Mouse (Mus musculus): Measurements from ENCODE around the gene Nck1. TPM values are rescaled to one million over a fixed set of nuclear protein-coding genes. Genes with fewer than 3 reads are reported as not detected.

Nck1 gene
- total and polyA plus RNA-seq, 3 experiments: 16.7 to 27.4 (median 25.2) TPM

DNA sequence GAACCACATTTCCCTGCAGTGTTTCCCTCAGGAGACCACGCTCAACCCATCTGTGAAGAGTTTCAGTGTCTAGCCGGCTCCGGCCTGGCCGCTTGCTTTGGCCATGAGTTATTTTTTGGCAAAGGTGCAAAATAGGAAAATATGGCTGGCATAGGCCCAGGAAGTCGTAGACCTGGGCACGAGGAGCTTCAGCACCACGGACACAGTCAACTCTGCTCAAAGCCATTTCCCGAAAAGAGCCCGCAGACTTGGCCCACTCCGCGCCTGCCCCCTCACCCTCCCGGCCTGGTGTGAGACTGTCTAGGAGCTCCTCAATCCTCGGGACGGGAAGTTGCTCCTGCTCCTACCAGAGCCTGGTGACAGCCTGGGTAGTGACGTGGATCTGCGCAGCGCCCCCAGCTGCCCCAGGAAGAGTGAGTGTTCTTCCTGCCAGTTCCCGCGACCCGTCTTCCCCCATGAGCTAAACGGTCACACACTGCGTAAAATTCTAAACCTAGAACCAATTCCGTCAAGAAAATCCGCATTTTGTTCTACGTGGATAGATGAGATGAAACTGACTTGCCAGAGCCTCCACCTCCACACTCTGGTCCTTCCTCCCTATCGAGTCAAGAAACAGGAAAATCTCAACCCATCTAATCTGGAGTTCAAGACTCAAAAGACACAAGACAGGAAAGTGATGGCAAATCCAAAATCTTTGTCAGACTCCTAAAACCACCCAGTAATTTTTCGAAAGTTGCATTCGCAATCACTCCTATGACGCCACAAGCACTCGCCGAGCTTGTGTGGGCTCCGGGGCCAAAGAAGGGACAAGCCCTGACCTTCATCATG lies 24.1 kb upstream of the Nck1 start:
- Histone ChIP-seq H3K9ac (ENCODE audit: insufficient read depth, low read depth) (no peak overlapping the region), H3K36me3 (replicated peaks in 1 of 2; ENCODE audit: control insufficient read depth in 1 of 2, insufficient read depth in 1 of 2, low read length in 1 of 2) (no peaks in the 10 kb centered on the region), H3K27me3 (replicated peaks) (no peaks in the 10 kb centered on the region), H3K4me2 (ENCODE audit: insufficient read depth, low read depth, poor library complexity, severe bottlenecking) (no peak overlapping the region), H3K9me3 (replicated peaks; ENCODE audit: low read length) (peaks cover 5% of the 10 kb centered on the region), H3K79me2 (replicated peaks; ENCODE audit: control insufficient read depth, extremely low read depth, insufficient read depth, poor library complexity, severe bottlenecking) (no peaks in the 10 kb centered on the region), H3K27ac (ENCODE audit: insufficient read depth, low read depth) (no peak overlapping the region), H3K4me3 (replicated peaks in 1 of 3; ENCODE audit: low read depth in 2 of 3, low read length in 2 of 3, poor library complexity in 1 of 3) (no peak overlapping the region), H3K4me1 (ENCODE audit: control insufficient read depth in 1 of 2, insufficient read depth in 2 of 2) (no peaks in the 10 kb centered on the region)
- in situ Hi-C loops (cut with MboI; ENCODE audit: low pct_ligation_motif_present, low pct_unique_long_range_greater_than_20kb, low sequenced_read_pairs): no loop called here
- DNase-seq (ENCODE audit: extremely low read depth): no peak
- TF ChIP-seq SMC3 (IDR thresholded peaks at IDR 0.05; ENCODE audit: low read depth, low read length): no peak
- TF ChIP-seq USF1 (IDR thresholded peaks at IDR 0.05; ENCODE audit: low read depth, low read length): no peak
- no peak for TF ChIP-seq USF2 (conservative IDR thresholded peaks at IDR 0.05; ENCODE audit: low read depth, low read length)
- no peak for TF ChIP-seq MEF2A (IDR thresholded peaks at IDR 0.05; ENCODE audit: borderline replicate concordance, low read depth, low read length)
- no peak for TF ChIP-seq BHLHE40 (IDR thresholded peaks at IDR 0.05; ENCODE audit: low read depth, low read length)
- TF ChIP-seq RAD21 (IDR thresholded peaks at IDR 0.05; ENCODE audit: low read depth, low read length): no peak
- TF ChIP-seq JUND (conservative IDR thresholded peaks at IDR 0.05; ENCODE audit: low read depth, low read length): no peak
- TF ChIP-seq RCOR1 (conservative IDR thresholded peaks at IDR 0.05; ENCODE audit: low read depth, low read length): no peak
- TF ChIP-seq ZNF384 (IDR thresholded peaks at IDR 0.05; ENCODE audit: low read depth, low read length): no peak
- TF ChIP-seq ZC3H11A (IDR thresholded peaks at IDR 0.05; ENCODE audit: low read depth, low read length): no peak
- TF ChIP-seq TCF12 (IDR thresholded peaks at IDR 0.05; ENCODE audit: low read depth, low read length): no peak
- TF ChIP-seq ZKSCAN1 (IDR thresholded peaks at IDR 0.05; ENCODE audit: borderline replicate concordance, low read depth, low read length): no peak
- TF ChIP-seq CHD1 (IDR thresholded peaks at IDR 0.05; ENCODE audit: low read depth, low read length): no peak
- no peak for TF ChIP-seq MAFK (IDR thresholded peaks at IDR 0.05; ENCODE audit: insufficient replicate concordance, low read length)
- TF ChIP-seq MAX (IDR thresholded peaks at IDR 0.05; ENCODE audit: low read length): no peak
- no peak for TF ChIP-seq NRF1 (IDR thresholded peaks at IDR 0.05; ENCODE audit: low read depth, low read length)
- TF ChIP-seq CHD2 (IDR thresholded peaks at IDR 0.05; ENCODE audit: low read length): no peak
- no peak for TF ChIP-seq POLR2AphosphoS2 (IDR thresholded peaks at IDR 0.05; ENCODE audit: low read depth, low read length)
- no peak for TF ChIP-seq ETS1 (conservative IDR thresholded peaks at IDR 0.05; ENCODE audit: low read depth, low read length)
- no peak for TF ChIP-seq ZMIZ1 (IDR thresholded peaks at IDR 0.05; ENCODE audit: low read depth, low read length)
- dilution Hi-C loops (cut with MboI; ENCODE audit: extremely low pct_ligation_motif_present, extremely low pct_unique_long_range_greater_than_20kb, low sequenced_read_pairs): no loop called here
